Mouse (Mus musculus): Measurements from ENCODE around the gene Zfp607b.
A peak's percentile ranks its signal among the peaks of the same experiment; 100 is the strongest.

DNA sequence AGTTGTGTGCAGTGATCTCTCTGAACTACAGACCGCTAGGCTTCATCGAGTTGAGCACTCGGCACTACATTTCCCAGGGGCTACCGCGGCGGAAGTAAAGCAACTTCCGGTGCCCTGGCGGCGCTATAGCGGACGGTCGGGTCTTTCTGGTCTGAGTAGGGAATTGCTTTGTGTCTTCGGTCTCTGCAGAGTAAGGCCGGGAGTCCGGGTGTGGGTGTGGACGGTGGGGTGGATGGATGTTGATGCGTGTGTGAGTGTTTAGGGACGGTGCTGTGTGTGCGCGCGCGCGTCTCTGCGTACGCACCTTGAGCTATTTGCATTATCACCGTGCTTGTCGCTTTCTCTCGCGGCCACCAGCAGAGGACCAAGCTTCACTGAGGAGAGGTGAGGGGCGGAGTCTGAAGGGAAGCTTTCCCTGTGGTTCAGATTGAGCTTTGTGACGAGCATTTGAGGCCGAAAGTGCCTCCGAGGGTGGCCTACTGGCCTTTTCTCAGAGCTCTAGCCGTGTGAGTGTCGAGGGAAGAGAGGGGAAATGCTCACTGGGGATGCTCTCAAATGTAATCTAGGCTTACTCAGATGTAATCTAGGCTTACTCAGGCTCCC is 42.2 kb downstream of the Zfp607b start, which contains the start of gene Zfp60:
- no peak; the same call in 1 of the 2 replicates for TF ChIP-seq CTCF (IDR thresholded peaks at IDR 0.05; ENCODE audit: extremely low read depth, insufficient read depth, low read length)
- peak; percentile 87 for TF ChIP-seq POLR2A (IDR thresholded peaks at IDR 0.05; ENCODE audit: extremely low read depth, insufficient read depth, low read length)

Measured in cortical plate, adult 2 months (tissue).